Mouse (Mus musculus) urinary bladder, postnatal 25 days (tissue): ENCODE data around the gene Prss56.

ENCODE experiments used
- DNase-seq: peaks from one replicate; pipeline ENCODE4 v3.0.0; 2022; ENCODE audit warnings: low spot score

The Prss56 gene

GRCm38 (mm10) chr1:87232197-87232596 is 49.1 kb downstream of the Prss56 start:
- no peak for DNase-seq
